ENCODE assay signal across 9 mouse cellular contexts in genomic region chr10:59973400-59973799, GRCm38 (mm10). TPM values are rescaled to one million over a fixed set of nuclear protein-coding genes. Genes with fewer than 3 reads are reported as not detected.
DNase-seq lines count a peak whose midpoint lies in the region; ATAC-seq and TF ChIP-seq lines count a peak whose summit lies in the region.
"Had no signal": no experiment of that assay in that cellular context is flagged by ENCODE, and none has a peak within 500 bp of the region (broad histone marks: within the 10 kb centered on the region; RNA-seq: fewer than 3 reads in every experiment).

No protein-coding gene starts in this region.

- 80% methylated on average over 4 of the region's 4 CpGs for WGBS in hindbrain, embryonic 13.5 days
- WGBS in hindbrain, embryonic 14.5 days = 91% methylated on average over 4 of the region's 4 CpGs
- WGBS in lung, postnatal 0 days = 83% methylated on average over 4 of the region's 4 CpGs
- 77% methylated on average over 4 of the region's 4 CpGs for WGBS in embryonic facial prominence, embryonic 10.5 days
- 83% methylated on average over 4 of the region's 4 CpGs for WGBS in limb, embryonic 13.5 days

- TF ChIP-seq EP300 in lung, postnatal 0 days (IDR thresholded peaks at IDR 0.05) = no peak

- no peak for ATAC-seq in hindbrain, embryonic 13.5 days (ENCODE audit: low FRiP score)
- no peak for ATAC-seq in hindbrain, embryonic 14.5 days (ENCODE audit: low FRiP score)
- no peak for ATAC-seq in lung, postnatal 0 days
- ATAC-seq in limb, embryonic 13.5 days (ENCODE audit: low FRiP score, low read depth) = no peak

- TF ChIP-seq CTCF in lung, postnatal 0 days (IDR thresholded peaks at IDR 0.05) = no peak

- peaks cover 52% of the 10 kb centered on the region for H3K4me1 ChIP-seq in hindbrain, embryonic 13.5 days (replicated peaks)
- H3K4me1 ChIP-seq in hindbrain, embryonic 14.5 days (replicated peaks; ENCODE audit: control insufficient read depth, insufficient read depth, low read length) = peaks cover 21% of the 10 kb centered on the region
- H3K4me1 ChIP-seq in lung, postnatal 0 days (ENCODE audit: insufficient read depth, low read depth, low read length) = peaks cover 34% of the 10 kb centered on the region
- H3K4me1 ChIP-seq in embryonic facial prominence, embryonic 10.5 days = peaks cover 54% of the 10 kb centered on the region
- peaks cover 52% of the 10 kb centered on the region for H3K4me1 ChIP-seq in limb, embryonic 13.5 days

- 0 out of 2 replicates have a peak overlapping the region, but pooled peaks have one; percentile 53 for H3K27ac ChIP-seq in hindbrain, embryonic 13.5 days
- no peak overlapping the region for H3K27ac ChIP-seq in hindbrain, embryonic 14.5 days
- peak overlapping the region; percentile 91 for H3K27ac ChIP-seq in lung, postnatal 0 days (ENCODE audit: low read length)
- peak overlapping the region; percentile 88 for H3K27ac ChIP-seq in embryonic facial prominence, embryonic 10.5 days (replicated peaks)
- peak overlapping the region; percentile 84 for H3K27ac ChIP-seq in limb, embryonic 13.5 days
- H3K27ac ChIP-seq: liver, embryonic 14.5 days had no signal

- no peaks in the 10 kb centered on the region for H3K36me3 ChIP-seq in hindbrain, embryonic 13.5 days
- H3K36me3 ChIP-seq in hindbrain, embryonic 14.5 days (replicated peaks; ENCODE audit: control insufficient read depth, insufficient read depth) = no peaks in the 10 kb centered on the region
- no peaks in the 10 kb centered on the region for H3K36me3 ChIP-seq in lung, postnatal 0 days (ENCODE audit: insufficient read depth, low read length)
- no peaks in the 10 kb centered on the region for H3K36me3 ChIP-seq in embryonic facial prominence, embryonic 10.5 days (replicated peaks)
- no peaks in the 10 kb centered on the region for H3K36me3 ChIP-seq in limb, embryonic 13.5 days

- no peak overlapping the region for H3K9ac ChIP-seq in hindbrain, embryonic 13.5 days
- no peak overlapping the region for H3K9ac ChIP-seq in hindbrain, embryonic 14.5 days
- H3K9ac ChIP-seq in lung, postnatal 0 days (replicated peaks; ENCODE audit: low read depth) = no peak overlapping the region
- no peak overlapping the region for H3K9ac ChIP-seq in limb, embryonic 13.5 days
- H3K9ac ChIP-seq: liver, embryonic 14.5 days had no signal

- H3K4me2 ChIP-seq in hindbrain, embryonic 13.5 days = no peak overlapping the region
- H3K4me2 ChIP-seq in hindbrain, embryonic 14.5 days (replicated peaks) = no peak overlapping the region
- H3K4me2 ChIP-seq in lung, postnatal 0 days (replicated peaks; ENCODE audit: low read depth, low read length) = no peak overlapping the region
- H3K4me2 ChIP-seq in limb, embryonic 13.5 days (replicated peaks) = no peak overlapping the region

- no peaks in the 10 kb centered on the region for H3K9me3 ChIP-seq in hindbrain, embryonic 13.5 days
- H3K9me3 ChIP-seq in hindbrain, embryonic 14.5 days (ENCODE audit: control insufficient read depth, low read length) = no peaks in the 10 kb centered on the region
- H3K9me3 ChIP-seq in lung, postnatal 0 days (ENCODE audit: low read length) = no peaks in the 10 kb centered on the region
- H3K9me3 ChIP-seq in embryonic facial prominence, embryonic 10.5 days = no peaks in the 10 kb centered on the region
- no peaks in the 10 kb centered on the region for H3K9me3 ChIP-seq in limb, embryonic 13.5 days

- DNase-seq in hindbrain, embryonic 14.5 days (ENCODE audit: low spot score) = no peak
- no peak for DNase-seq in lung, postnatal 0 days (ENCODE audit: low spot score)
- no peak for DNase-seq in lung, postnatal 10 days
- DNase-seq in embryonic facial prominence, embryonic 10.5 days (ENCODE audit: low spot score) = no peak
- no peak for DNase-seq in layer of hippocampus, postnatal 14 days (ENCODE audit: low spot score in 2 of 2)
- DNase-seq: cerebellum, adult 8-10 months had no signal

- no peaks in the 10 kb centered on the region for H3K27me3 ChIP-seq in hindbrain, embryonic 13.5 days
- H3K27me3 ChIP-seq in hindbrain, embryonic 14.5 days (ENCODE audit: control insufficient read depth, insufficient read depth, low read length) = no peaks in the 10 kb centered on the region
- no peaks in the 10 kb centered on the region for H3K27me3 ChIP-seq in lung, postnatal 0 days (replicated peaks; ENCODE audit: insufficient read depth, low read length)
- peaks cover 4% of the 10 kb centered on the region; the same call in 1 of the 2 replicates for H3K27me3 ChIP-seq in embryonic facial prominence, embryonic 10.5 days (replicated peaks; ENCODE audit: low read depth, poor library complexity, severe bottlenecking)
- no peaks in the 10 kb centered on the region for H3K27me3 ChIP-seq in limb, embryonic 13.5 days

- H3K4me3 ChIP-seq in hindbrain, embryonic 13.5 days = no peak overlapping the region
- H3K4me3 ChIP-seq in hindbrain, embryonic 14.5 days (replicated peaks; ENCODE audit: low read length) = no peak overlapping the region
- H3K4me3 ChIP-seq in lung, postnatal 0 days (ENCODE audit: low read depth, low read length) = no peak overlapping the region
- H3K4me3 ChIP-seq in embryonic facial prominence, embryonic 10.5 days = no peak overlapping the region
- H3K4me3 ChIP-seq in limb, embryonic 13.5 days = no peak overlapping the region

RNA-seq across cellular contexts. Expression of gene Ddit4, which starts 21.8 kb away (rescaled TPM):
- 64.8 and 69.6 TPM in 2 replicates for polyA plus RNA-seq in hindbrain, embryonic 13.5 days (2015; fragmentation: Nextera tagmentation; extraction: Ambion mirVana)
- 8.8 and 10.5 TPM in 2 replicates for polyA plus RNA-seq in hindbrain, embryonic 14.5 days (2014; fragmentation: Nextera tagmentation; extraction: Ambion mirVana)
- polyA plus RNA-seq in lung, postnatal 0 days (2015; fragmentation: Nextera tagmentation; extraction: Ambion mirVana) = 21.2 and 28.1 TPM in 2 replicates
- 35.9 and 42.0 TPM in 2 replicates for polyA plus RNA-seq in embryonic facial prominence, embryonic 10.5 days (2016; fragmentation: Nextera tagmentation; extraction: Ambion mirVana)
- polyA plus RNA-seq in limb, embryonic 13.5 days (2015; fragmentation: Nextera tagmentation; extraction: Ambion mirVana) = 75.9 and 77.0 TPM in 2 replicates
- total RNA-seq in layer of hippocampus, postnatal 14 days (2021) = 100 to 1,000 TPM in 1 of 2 experiments, 10 to 100 TPM in 1; 99.5 to 106 TPM

RNA-seq across cellular contexts. Expression of gene Ascc1, which starts 29.2 kb away (rescaled TPM):
- polyA plus RNA-seq in hindbrain, embryonic 13.5 days (2015; fragmentation: Nextera tagmentation; extraction: Ambion mirVana) = 47.1 and 47.5 TPM in 2 replicates
- 45.6 and 45.9 TPM in 2 replicates for polyA plus RNA-seq in hindbrain, embryonic 14.5 days (2014; fragmentation: Nextera tagmentation; extraction: Ambion mirVana)
- polyA plus RNA-seq in lung, postnatal 0 days (2015; fragmentation: Nextera tagmentation; extraction: Ambion mirVana) = 47.2 and 50.0 TPM in 2 replicates
- 35.8 and 41.8 TPM in 2 replicates for polyA plus RNA-seq in embryonic facial prominence, embryonic 10.5 days (2016; fragmentation: Nextera tagmentation; extraction: Ambion mirVana)
- 44.9 and 46.0 TPM in 2 replicates for polyA plus RNA-seq in limb, embryonic 13.5 days (2015; fragmentation: Nextera tagmentation; extraction: Ambion mirVana)
- 10 to 100 TPM; 18.4 to 19.1 TPM for total RNA-seq in layer of hippocampus, postnatal 14 days (2021)

RNA-seq across cellular contexts. Expression of gene Anapc16, which starts 29.5 kb away (rescaled TPM):
- polyA plus RNA-seq in hindbrain, embryonic 13.5 days (2015; fragmentation: Nextera tagmentation; extraction: Ambion mirVana) = 127 and 134 TPM in 2 replicates
- polyA plus RNA-seq in hindbrain, embryonic 14.5 days (2014; fragmentation: Nextera tagmentation; extraction: Ambion mirVana) = 94.2 and 110 TPM in 2 replicates
- polyA plus RNA-seq in lung, postnatal 0 days (2015; fragmentation: Nextera tagmentation; extraction: Ambion mirVana) = 105 and 117 TPM in 2 replicates
- polyA plus RNA-seq in embryonic facial prominence, embryonic 10.5 days (2016; fragmentation: Nextera tagmentation; extraction: Ambion mirVana) = 104 and 109 TPM in 2 replicates
- polyA plus RNA-seq in limb, embryonic 13.5 days (2015; fragmentation: Nextera tagmentation; extraction: Ambion mirVana) = 128 and 133 TPM in 2 replicates
- total RNA-seq in layer of hippocampus, postnatal 14 days (2021) = 10 to 100 TPM; 67.4 to 69.2 TPM
